Mouse (Mus musculus) kidney, postnatal 4 days (tissue): ENCODE data around the gene Uap1.

Source experiments
- DNase-seq, 2 experiments: peaks; one replicate each; pipeline ENCODE4 v3.0.0; 2021; ENCODE audit warnings: mixed read lengths in 2 of 2

Uap1 gene

DNA sequence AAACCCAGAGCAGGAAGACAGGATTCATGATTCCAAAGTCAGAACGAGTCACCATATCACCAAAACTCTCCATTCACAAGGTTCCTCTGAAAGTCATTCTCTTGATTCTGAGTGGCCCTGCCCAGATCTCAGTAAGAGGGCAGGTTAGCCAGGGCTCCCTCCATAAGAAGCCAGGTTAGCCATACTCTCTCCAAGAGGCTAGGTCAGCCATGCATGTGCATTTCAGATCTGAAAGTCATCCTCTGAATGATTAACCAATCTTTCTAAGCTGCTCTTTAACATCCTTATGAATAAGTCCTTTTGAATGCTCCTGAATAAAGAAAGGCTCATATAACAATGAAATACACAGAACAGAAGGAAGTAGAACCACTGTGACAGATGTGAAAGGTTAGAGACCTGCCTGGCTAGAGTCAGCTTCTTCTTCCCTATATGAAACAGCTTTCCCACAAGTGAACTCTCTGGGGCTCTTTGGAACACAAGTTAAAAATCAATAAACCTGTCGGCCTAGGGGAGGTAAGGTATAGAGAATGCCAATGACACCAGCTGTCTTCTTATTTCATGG, 10.6 kb downstream of the Uap1 start:
- DNase-seq = no peak

DNA sequence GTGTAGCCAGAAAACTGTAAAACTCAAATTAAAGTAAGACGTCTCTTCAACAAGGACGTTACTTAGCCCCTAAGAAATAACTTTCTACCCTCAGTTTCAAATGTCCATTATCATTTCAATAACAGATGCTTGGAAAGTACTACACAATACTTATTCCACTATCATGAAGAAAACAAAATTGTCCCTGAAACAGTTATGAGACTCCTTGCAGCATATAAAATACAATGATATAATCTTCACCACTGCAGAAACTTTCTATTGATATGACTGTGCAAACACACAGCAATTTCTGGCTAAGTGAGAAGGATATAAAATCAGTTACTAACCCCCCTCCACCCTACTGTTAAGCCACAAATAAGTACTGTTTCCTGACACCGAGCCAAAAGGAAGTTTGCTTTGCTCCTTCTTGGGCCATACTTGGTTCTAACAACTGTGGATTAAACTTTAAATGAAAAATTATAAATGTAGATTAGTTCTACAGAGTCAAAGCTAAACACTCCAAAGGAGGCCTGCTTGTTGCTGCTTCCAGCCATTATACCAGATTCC, 11.3 kb downstream of the Uap1 start:
- no peak for DNase-seq

DNA sequence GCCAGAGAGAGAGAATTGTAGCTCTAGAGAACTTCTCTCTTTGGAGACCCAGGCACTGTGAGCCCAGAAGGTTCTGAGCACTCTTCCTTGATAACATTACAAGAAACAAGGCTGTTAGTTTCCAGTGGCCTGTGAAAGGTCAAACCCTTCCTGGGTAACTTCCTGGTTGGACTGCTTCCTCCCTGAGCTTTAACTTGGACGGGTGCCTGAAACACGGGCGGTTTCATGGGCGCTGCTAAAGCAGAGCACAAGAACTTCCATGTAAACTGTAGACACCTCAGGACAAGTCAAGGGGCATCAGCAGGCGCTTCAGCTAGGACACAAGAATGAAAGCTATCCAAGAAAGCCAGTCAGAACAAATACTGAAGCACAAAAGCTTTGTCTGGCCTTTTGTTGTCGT, 12.9 kb downstream of the Uap1 start:
- DNase-seq = peak; percentile 18 to 37

GRCm38 (mm10) chr1:170160397-170160938, 14.3 kb downstream of the Uap1 start:
- no peak for DNase-seq

GRCm38 (mm10) chr1:170159707-170160106, 15.1 kb downstream of the Uap1 start:
- DNase-seq = no peak

DNA sequence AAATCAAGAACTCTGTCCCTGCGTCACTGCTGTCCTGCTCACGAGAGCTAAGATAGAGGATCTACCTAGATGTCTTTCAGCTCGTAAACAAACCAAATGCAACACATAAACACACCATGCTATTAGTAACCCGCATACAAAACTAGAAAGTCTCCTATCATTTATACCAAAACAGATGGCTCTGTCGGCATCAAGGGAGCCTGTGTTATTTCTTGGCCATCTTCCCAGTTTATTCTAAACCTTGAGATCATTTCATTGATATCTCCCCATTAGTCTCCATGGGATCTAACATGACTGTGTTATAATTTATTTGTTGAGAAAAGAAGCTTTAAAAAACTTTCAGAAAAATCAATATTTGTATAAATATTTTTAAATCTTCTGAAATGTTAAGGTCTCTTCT, 19.0 kb downstream of the Uap1 start:
- no peak for DNase-seq

DNA sequence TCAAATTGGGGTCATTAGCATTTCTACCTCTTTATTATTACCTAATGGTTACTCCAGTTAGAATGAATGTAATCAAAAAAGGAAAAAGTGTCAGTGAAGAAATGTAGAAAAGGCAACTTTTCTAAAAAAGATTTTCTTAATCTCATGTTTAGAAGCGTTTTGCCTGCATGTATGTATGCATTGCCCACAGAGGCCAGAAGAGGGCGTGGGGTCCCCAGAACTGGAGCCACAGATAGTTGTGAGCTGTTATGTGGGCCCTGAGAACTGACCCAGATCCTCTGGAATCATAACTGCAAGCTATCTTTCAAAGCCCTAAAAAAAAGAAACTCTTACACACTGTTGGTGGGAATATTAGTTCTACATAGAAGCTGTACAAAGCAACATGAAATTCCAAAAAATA, 19.5 kb downstream of the Uap1 start:
- DNase-seq = no peak

GRCm38 (mm10) chr1:170153986-170154385, 20.8 kb downstream of the Uap1 start:
- no peak for DNase-seq

DNA sequence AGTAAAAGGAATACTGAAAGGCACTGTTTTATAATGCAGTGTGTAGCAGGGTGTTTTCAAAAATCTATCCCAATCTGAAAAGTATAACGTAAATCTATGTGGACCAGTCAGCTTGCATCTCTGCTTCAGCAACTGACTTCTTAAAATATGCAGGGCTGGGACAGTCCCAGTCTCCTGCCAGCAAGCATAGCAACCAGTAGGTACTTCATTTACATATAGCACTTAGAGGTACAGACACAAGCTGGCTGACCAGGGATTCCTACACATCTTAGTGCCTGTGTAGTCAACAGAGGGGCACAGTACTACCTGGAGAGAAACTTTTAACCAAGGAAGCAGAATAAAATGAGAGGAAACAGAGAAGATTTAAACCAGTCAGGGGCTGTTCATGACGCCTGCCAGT, 22.2 kb downstream of the Uap1 start:
- DNase-seq = no peak

DNA sequence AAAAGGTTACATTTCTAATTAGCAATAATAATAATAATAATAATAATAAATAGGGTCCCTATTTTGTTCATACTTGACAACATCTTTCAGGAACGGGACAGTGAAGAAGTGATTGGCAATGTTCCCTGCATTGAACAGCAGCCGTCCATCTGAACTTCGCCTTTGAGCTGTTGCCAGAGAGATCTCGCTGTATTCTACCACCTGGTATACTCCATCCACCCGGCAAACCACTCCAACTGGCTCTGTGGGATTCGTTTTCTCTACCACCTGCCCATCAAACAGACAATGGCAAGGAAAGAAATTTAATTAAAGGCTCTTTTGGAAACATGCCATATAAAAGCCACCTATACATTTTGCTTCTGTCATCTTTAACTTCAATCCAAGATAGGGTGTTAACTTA, 23.9 kb downstream of the Uap1 start:
- no peak for DNase-seq

GRCm38 (mm10) chr1:170149756-170150155, 25.0 kb downstream of the Uap1 start:
- no peak for DNase-seq

DNA sequence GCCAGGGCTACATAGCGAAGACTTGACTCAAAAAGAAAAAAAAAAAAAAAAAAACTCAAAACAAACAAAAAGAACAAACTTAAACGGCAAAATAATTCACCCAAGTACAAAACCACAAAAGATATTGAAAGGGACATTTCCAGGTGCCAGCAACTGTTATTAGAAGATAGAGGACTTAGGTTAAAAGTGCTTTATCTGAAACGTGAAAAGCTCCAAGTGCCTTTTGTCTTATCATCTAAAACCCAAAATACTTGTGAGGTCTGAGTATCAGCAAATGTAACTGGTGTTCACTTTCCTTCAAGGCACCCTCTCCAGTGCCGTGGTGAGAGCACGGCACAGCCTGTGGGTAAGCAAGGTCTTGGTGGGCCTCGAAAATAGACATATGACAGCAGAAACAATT, 26.2 kb downstream of the Uap1 start:
- no peak for DNase-seq

DNA sequence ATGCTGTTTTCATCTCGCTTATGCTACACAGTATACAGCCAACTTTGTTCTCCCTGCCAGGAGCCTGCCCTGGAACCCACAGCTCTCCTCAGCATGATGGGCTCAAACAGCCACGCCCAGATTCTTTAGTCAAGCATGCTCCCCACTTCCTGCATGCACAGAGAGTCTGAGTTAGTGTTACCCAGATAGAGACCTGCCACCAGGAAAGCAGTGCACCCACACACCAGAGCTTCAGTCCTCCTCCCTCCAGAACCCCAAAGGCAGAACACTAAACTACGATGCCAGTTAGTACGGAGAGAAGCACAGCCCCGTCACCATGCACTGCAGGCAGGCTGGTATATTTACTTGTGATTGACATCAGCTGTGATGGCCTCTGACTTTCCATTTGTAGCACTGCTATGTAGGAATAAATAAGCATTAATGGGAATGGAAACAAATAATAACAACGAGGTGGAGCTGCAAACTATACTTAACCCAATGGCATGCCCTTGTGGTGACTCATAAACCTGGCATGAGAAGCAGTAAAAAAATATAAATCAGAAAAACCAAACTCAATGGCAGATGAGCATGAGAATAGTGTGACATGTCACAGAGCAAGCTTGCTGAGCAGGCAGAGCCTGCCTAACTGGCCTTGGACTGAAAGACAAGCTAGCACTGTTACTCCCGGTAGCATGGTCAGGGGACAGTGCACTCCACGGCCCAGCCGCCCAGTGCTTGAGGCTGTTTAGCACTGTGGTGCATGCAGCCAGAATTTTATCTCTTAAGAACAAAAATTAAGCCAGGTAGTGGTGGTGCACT, 26.9 kb downstream of the Uap1 start:
- no peak for DNase-seq

- no peak for DNase-seq
Measured at GRCm38 (mm10) chr1:170145606-170146005, 29.2 kb downstream of the Uap1 start.

DNA sequence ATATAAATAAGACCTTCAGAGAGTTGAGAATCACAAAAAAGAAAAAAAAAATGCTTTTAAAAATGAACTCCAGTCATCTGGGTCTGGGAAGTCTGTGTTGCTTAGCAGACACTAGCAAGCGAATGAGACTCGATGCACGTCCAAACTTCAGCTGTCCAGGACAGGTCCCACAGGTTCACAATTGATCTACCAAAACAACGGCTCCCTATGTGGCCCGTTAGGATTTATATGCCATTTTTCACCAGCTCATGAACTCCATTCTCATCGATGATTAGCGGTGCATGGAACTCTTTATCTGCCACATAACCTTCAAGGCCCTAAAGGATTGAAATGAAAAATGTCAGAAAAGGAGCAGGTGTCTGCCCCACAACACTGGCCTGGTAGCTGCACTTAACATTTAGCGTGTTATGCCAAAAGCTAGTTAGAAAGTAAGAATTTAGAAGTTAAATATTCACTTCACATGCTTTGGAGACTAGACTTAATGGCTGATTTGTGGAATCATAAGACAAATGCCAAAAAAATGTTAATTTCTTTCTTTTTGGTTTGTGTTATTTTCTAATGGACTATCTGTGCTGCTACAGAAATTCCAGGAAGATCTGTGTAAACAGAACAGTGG, 32.4 kb downstream of the Uap1 start:
- DNase-seq = no peak

- DNase-seq = no peak
Measured at GRCm38 (mm10) chr1:170141626-170142025, 33.1 kb downstream of the Uap1 start.

- DNase-seq = peak; percentile 73 to 84
Measured at GRCm38 (mm10) chr1:170136351-170137009, 38.3 kb downstream of the Uap1 start.

GRCm38 (mm10) chr1:170134264-170134663, 40.5 kb downstream of the Uap1 start:
- DNase-seq = no peak

DNA sequence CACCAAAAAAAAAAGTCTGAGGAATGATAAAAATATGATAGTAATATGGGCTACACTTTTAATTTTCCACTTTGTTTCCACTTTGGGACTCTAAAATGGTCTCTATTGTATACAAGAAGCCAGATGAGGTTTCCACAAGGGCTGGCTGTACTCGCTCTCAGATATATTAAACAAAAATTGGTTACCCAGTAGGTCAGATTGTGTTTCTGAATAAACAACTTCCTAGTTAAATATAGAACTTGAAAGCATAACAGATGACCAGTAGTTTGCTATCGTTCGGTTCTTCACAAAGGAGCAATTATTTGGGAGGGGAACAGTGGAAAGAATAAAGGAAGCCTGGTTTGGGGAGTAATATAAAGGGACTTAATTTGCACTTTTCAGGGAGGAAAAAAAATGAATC, 43.8 kb downstream of the Uap1 start:
- DNase-seq = no peak

- no peak for DNase-seq
Measured at GRCm38 (mm10) chr1:170124644-170125043, 50.1 kb downstream of the Uap1 start.

GRCm38 (mm10) chr1:170113616-170114015, 61.1 kb downstream of the Uap1 start:
- DNase-seq = no peak

GRCm38 (mm10) chr1:170112261-170112660, 62.5 kb downstream of the Uap1 start:
- DNase-seq = no peak

DNA sequence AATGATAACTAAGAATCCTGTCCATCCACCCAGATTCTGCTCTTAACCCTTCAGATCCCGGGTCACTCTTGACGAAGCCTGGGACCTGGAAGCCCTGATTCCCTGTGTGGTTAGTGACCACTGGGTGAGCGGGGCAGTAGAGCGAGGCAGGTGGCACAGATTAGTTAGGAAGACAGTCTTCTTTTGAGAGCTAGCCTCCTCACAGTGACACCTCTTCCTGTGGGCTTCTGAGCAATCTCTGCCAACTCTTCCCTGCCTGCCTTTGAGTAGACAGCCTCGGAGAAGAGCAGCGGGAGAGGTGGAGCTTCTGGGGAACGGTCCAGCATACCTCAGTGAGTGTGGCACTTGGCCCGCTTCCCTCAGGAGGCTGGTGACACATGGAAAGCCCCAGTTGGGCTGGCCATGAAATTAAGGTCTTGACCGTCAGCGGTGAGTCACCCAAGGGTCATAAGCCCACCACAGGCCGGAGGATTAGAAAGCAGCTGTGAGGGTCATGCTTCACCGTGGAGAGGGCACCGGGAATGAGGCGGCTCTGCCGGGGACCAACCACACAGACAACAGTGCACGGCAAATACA, 63.0 kb downstream of the Uap1 start:
- DNase-seq = peak in 1 of 2 experiments; percentile 3
